Mouse (Mus musculus) forebrain, embryonic 12.5 days (tissue): ENCODE results near the gene Sesn1. TPM values are rescaled to one million over a fixed set of nuclear protein-coding genes. Genes with fewer than 3 reads are reported as not detected.

Experiments
- ATAC-seq: fragments of 200-750 bp; cut with Nextera tagmentation; 2 replicates; pipeline ENCODE4 v1.8.0; 2017; ENCODE audit warnings: moderate TSS enrichment; ENCODE audit not compliant: low FRiP score
- H3K27ac ChIP-seq: fragments of 300-500 bp; sonication (generic); 2 replicates; pipeline ENCODE4 v1.5.1; 2016; ENCODE audit warnings: mild to moderate bottlenecking
- H3K27me3 ChIP-seq: fragments of 300-500 bp; sonication (generic); 2 replicates; pipeline ENCODE4 v1.6.1; 2016; ENCODE audit warnings: mild to moderate bottlenecking
- H3K36me3 ChIP-seq: fragments of 300-500 bp; sonication (generic); replicated peaks from 2 replicates; pipeline ENCODE4 v1.6.1; 2016; ENCODE audit warnings: mild to moderate bottlenecking
- H3K4me1 ChIP-seq: fragments of 300-500 bp; sonication (generic); 2 replicates; pipeline ENCODE4 v1.6.1; 2016
- H3K4me2 ChIP-seq: fragments of 300-500 bp; sonication (generic); 2 replicates; pipeline ENCODE4 v1.6.1; 2016; ENCODE audit warnings: mild to moderate bottlenecking, moderate library complexity
- H3K4me3 ChIP-seq: fragments of 300-500 bp; sonication (generic); replicated peaks from 2 replicates; pipeline ENCODE4 v1.5.1; 2016; ENCODE audit warnings: mild to moderate bottlenecking
- H3K9ac ChIP-seq: fragments of 300-500 bp; sonication (generic); 2 replicates; pipeline ENCODE4 v1.6.1; 2016; ENCODE audit warnings: mild to moderate bottlenecking
- H3K9me3 ChIP-seq: fragments of 300-500 bp; sonication (generic); 2 replicates; pipeline ENCODE4 v1.6.1; 2016
- WGBS: fragments of 180-500 bp; shearing (Covaris S2); methylation state at CpG from one replicate; pipeline ENCODE4 v1.1.7; 2016; 5-methylcytosine and 5-hydroxymethylcytosine counted together
- polyA plus RNA-seq: library from polyadenylated mRNA; unstranded; fragments of >200 nt; fragmentation: Nextera tagmentation; extraction: Ambion mirVana; gene quantifications from 2 replicates; pipeline ENCODE4 v1.2.1, GENCODE M21; 2016

The Sesn1 gene
- polyA plus RNA-seq, 1 experiment from 2014 or later: 34.0 TPM

GRCm38 (mm10) chr10:41907473-41907872 is 97.7 kb downstream of the Sesn1 start:
- H3K27ac ChIP-seq: 0 out of 2 replicates have a peak overlapping the region, but pooled peaks have one; percentile 31
- WGBS: 78% methylated on average over 11 of the region's 11 CpGs
- ATAC-seq: peak; percentile 46; the same call in 1 of the 2 replicates
- no peak overlapping the region for H3K4me3 ChIP-seq
- H3K4me2 ChIP-seq: no peak overlapping the region
- H3K27me3 ChIP-seq: no peaks in the 10 kb centered on the region
- peaks cover 13% of the 10 kb centered on the region for H3K4me1 ChIP-seq
- H3K36me3 ChIP-seq: peaks cover 30% of the 10 kb centered on the region
- no peak overlapping the region for H3K9ac ChIP-seq
- H3K9me3 ChIP-seq: no peaks in the 10 kb centered on the region

- WGBS: 84% methylated on average over 4 of the region's 4 CpGs
- H3K9me3 ChIP-seq: no peaks in the 10 kb centered on the region
These were observed 98.2 kb downstream of the Sesn1 start for GRCm38 (mm10) chr10:41907950-41908349.

GRCm38 (mm10) chr10:41908899-41909298 is 99.2 kb downstream of the Sesn1 start:
- 45% methylated on average over 6 of the region's 6 CpGs for WGBS

More at GRCm38 (mm10) chr10:41907950-41908349, 98.2 kb downstream of the Sesn1 start:
- no peak overlapping the region for H3K4me2 ChIP-seq
- peaks cover 13% of the 10 kb centered on the region for H3K4me1 ChIP-seq
- H3K27me3 ChIP-seq: no peaks in the 10 kb centered on the region
- no peak overlapping the region for H3K4me3 ChIP-seq
- ATAC-seq: no peak
- no peak overlapping the region for H3K27ac ChIP-seq
- peaks cover 27% of the 10 kb centered on the region for H3K36me3 ChIP-seq
- H3K9ac ChIP-seq: no peak overlapping the region

GRCm38 (mm10) chr10:41912290-41912994 is 102.7 kb downstream of the Sesn1 start:
- peaks cover 13% of the 10 kb centered on the region for H3K4me1 ChIP-seq
- H3K4me2 ChIP-seq: no peak overlapping the region
- ATAC-seq: no peak
- 0 out of 2 replicates have a peak, but pooled peaks cover 2% of the 10 kb centered on the region for H3K36me3 ChIP-seq
- no peak overlapping the region for H3K9ac ChIP-seq
- H3K27me3 ChIP-seq: no peaks in the 10 kb centered on the region
- no peaks in the 10 kb centered on the region for H3K9me3 ChIP-seq
- no peak overlapping the region for H3K27ac ChIP-seq
- no peak overlapping the region for H3K4me3 ChIP-seq
- WGBS: 91% methylated on average over 8 of the region's 8 CpGs

More at GRCm38 (mm10) chr10:41908899-41909298, 99.2 kb downstream of the Sesn1 start:
- peaks cover 13% of the 10 kb centered on the region for H3K4me1 ChIP-seq
- H3K27ac ChIP-seq: 0 out of 2 replicates have a peak overlapping the region, but pooled peaks have one; percentile 61
- H3K4me3 ChIP-seq: no peak overlapping the region
- peak; percentile 51; the same call in 1 of the 2 replicates for ATAC-seq
- no peaks in the 10 kb centered on the region for H3K27me3 ChIP-seq
- H3K9me3 ChIP-seq: no peaks in the 10 kb centered on the region
- H3K4me2 ChIP-seq: no peak overlapping the region
- H3K9ac ChIP-seq: no peak overlapping the region
- H3K36me3 ChIP-seq: peaks cover 23% of the 10 kb centered on the region

- Histone ChIP-seq H3K27ac (no peak overlapping the region), H3K36me3 (no peaks in the 10 kb centered on the region), H3K27me3 (0 out of 2 replicates have a peak, but pooled peaks cover 3% of the 10 kb centered on the region), H3K9ac (no peak overlapping the region), H3K4me2 (no peak overlapping the region), H3K4me1 (peaks cover 6% of the 10 kb centered on the region; the same call in 1 of the 2 replicates), H3K9me3 (no peaks in the 10 kb centered on the region), H3K4me3 (no peak overlapping the region)
- WGBS: 75% methylated on average over 14 of the region's 14 CpGs
- no peak for ATAC-seq
These were observed 117.0 kb downstream of the Sesn1 start for GRCm38 (mm10) chr10:41926726-41927125.

- Histone ChIP-seq H3K4me1 (peaks cover 24% of the 10 kb centered on the region), H3K4me2 (no peak overlapping the region), H3K9ac (no peak overlapping the region), H3K4me3 (no peak overlapping the region), H3K36me3 (no peaks in the 10 kb centered on the region), H3K9me3 (no peaks in the 10 kb centered on the region), H3K27ac (no peak overlapping the region), H3K27me3 (0 out of 2 replicates have a peak, but pooled peaks cover 5% of the 10 kb centered on the region)
- 69% methylated on average over 4 of the region's 4 CpGs for whole genome bisulfite sequencing
- no peak for ATAC-seq
These were observed 121.2 kb downstream of the Sesn1 start for GRCm38 (mm10) chr10:41930966-41931365.

- Histone ChIP-seq H3K36me3 (no peaks in the 10 kb centered on the region), H3K4me3 (no peak overlapping the region), H3K27ac (peak overlapping the region; percentile 69), H3K9me3 (no peaks in the 10 kb centered on the region), H3K9ac (no peak overlapping the region), H3K4me1 (peaks cover 32% of the 10 kb centered on the region), H3K4me2 (no peak overlapping the region), H3K27me3 (0 out of 2 replicates have a peak, but pooled peaks cover 12% of the 10 kb centered on the region)
- no peak for ATAC-seq
- WGBS: 75% methylated on average over 12 of the region's 12 CpGs
These were observed 122.2 kb downstream of the Sesn1 start for GRCm38 (mm10) chr10:41931962-41932361.

GRCm38 (mm10) chr10:41932943-41933342 is 123.2 kb downstream of the Sesn1 start:
- Histone ChIP-seq H3K27ac (no peak overlapping the region), H3K27me3 (0 out of 2 replicates have a peak, but pooled peaks cover 12% of the 10 kb centered on the region), H3K4me1 (peaks cover 31% of the 10 kb centered on the region), H3K9me3 (no peaks in the 10 kb centered on the region), H3K9ac (no peak overlapping the region), H3K36me3 (no peaks in the 10 kb centered on the region), H3K4me3 (no peak overlapping the region), H3K4me2 (no peak overlapping the region)
- 91% methylated on average over 5 of the region's 5 CpGs for WGBS
- ATAC-seq: no peak

GRCm38 (mm10) chr10:41933536-41933935 is 123.8 kb downstream of the Sesn1 start:
- no peak for ATAC-seq
- H3K4me3 ChIP-seq: no peak overlapping the region
- no peak overlapping the region for H3K9ac ChIP-seq
- H3K36me3 ChIP-seq: no peaks in the 10 kb centered on the region
- H3K4me1 ChIP-seq: peaks cover 31% of the 10 kb centered on the region
- no peaks in the 10 kb centered on the region for H3K9me3 ChIP-seq
- 73% methylated on average over 6 of the region's 6 CpGs for WGBS
- 0 out of 2 replicates have a peak, but pooled peaks cover 12% of the 10 kb centered on the region for H3K27me3 ChIP-seq
- no peak overlapping the region for H3K4me2 ChIP-seq
- H3K27ac ChIP-seq: no peak overlapping the region

GRCm38 (mm10) chr10:41934633-41935475 is 125.1 kb downstream of the Sesn1 start:
- H3K36me3 ChIP-seq: no peaks in the 10 kb centered on the region
- peak; percentile 70 for ATAC-seq
- no peak overlapping the region; the same call in 1 of the 2 replicates for H3K9ac ChIP-seq
- H3K9me3 ChIP-seq: no peaks in the 10 kb centered on the region
- H3K27me3 ChIP-seq: 0 out of 2 replicates have a peak, but pooled peaks cover 12% of the 10 kb centered on the region
- H3K4me1 ChIP-seq: peaks cover 31% of the 10 kb centered on the region
- H3K27ac ChIP-seq: peak overlapping the region; percentile 85
- peak overlapping the region; percentile 44 for H3K4me2 ChIP-seq
- H3K4me3 ChIP-seq: peak overlapping the region; percentile 18; the same call in 1 of the 2 replicates
- WGBS: 17% methylated on average over 21 of the region's 21 CpGs

GRCm38 (mm10) chr10:41935476-41935829 is 125.7 kb downstream of the Sesn1 start:
- peak overlapping the region; percentile 85 for H3K27ac ChIP-seq
- H3K36me3 ChIP-seq: no peaks in the 10 kb centered on the region
- H3K9ac ChIP-seq: no peak overlapping the region
- H3K4me3 ChIP-seq: no peak overlapping the region
- H3K27me3 ChIP-seq: 0 out of 2 replicates have a peak, but pooled peaks cover 9% of the 10 kb centered on the region
- no peak for ATAC-seq
- H3K4me1 ChIP-seq: peaks cover 31% of the 10 kb centered on the region
- H3K9me3 ChIP-seq: no peaks in the 10 kb centered on the region
- H3K4me2 ChIP-seq: peak overlapping the region; percentile 44; the same call in 1 of the 2 replicates

- peak overlapping the region; percentile 31; the same call in 1 of the 2 replicates for H3K27ac ChIP-seq
- H3K4me1 ChIP-seq: peaks cover 31% of the 10 kb centered on the region
- WGBS: 80% methylated on average over 4 of the region's 4 CpGs
- no peaks in the 10 kb centered on the region for H3K36me3 ChIP-seq
- H3K4me2 ChIP-seq: no peak overlapping the region
- no peak overlapping the region for H3K9ac ChIP-seq
- ATAC-seq: no peak
- no peaks in the 10 kb centered on the region for H3K9me3 ChIP-seq
- 0 out of 2 replicates have a peak, but pooled peaks cover 8% of the 10 kb centered on the region for H3K27me3 ChIP-seq
- H3K4me3 ChIP-seq: no peak overlapping the region
These were observed 126.4 kb downstream of the Sesn1 start for GRCm38 (mm10) chr10:41936100-41936499.
